ENCODE assay signal across 25 mouse cellular contexts in the genomic region with DNA sequence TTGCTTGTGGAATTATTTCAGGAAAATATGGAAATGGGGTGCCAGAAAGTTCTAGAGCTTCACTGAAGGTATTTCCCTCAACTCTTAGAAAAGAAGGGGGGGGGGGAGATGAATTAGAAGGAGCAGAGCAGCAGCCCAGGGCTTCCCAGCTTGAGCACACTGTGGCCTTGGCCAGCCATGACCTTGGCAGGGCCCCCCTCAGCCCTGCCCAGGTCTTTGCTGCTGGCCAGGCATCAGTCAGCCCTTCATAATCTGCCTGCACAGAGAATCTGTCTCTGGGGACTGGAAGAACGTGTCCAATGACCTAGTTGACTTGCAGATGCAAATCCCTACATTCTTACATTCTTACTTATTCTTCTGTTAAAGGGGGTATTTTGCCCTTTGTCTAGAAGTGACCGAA. TPM values are rescaled to one million over a fixed set of nuclear protein-coding genes. Genes with fewer than 3 reads are reported as not detected.
DNase-seq lines count a peak whose midpoint lies in the region; TF ChIP-seq lines count a peak whose summit lies in the region.
"Had no signal": no experiment of that assay in that cellular context is flagged by ENCODE, and none has a peak within 500 bp of the region (broad histone marks: within the 10 kb centered on the region; RNA-seq: fewer than 3 reads in every experiment).

No protein-coding gene starts in this region.

- no peak for TF ChIP-seq POLR2A in testis, adult 2 months (IDR thresholded peaks at IDR 0.05; ENCODE audit: control insufficient read depth, low read depth, low read length)

- peak overlapping the region; percentile 70 for H3K27ac ChIP-seq in heart, embryonic 10.5 days
- H3K27ac ChIP-seq in testis, adult 2 months (ENCODE audit: control insufficient read depth, insufficient read depth, low read depth, low read length): peak overlapping the region; percentile 69
- H3K27ac ChIP-seq: embryonic facial prominence, embryonic 12.5 days; heart, embryonic 15.5 days; left cerebral cortex, adult 2 months; limb, embryonic 13.5 days; liver, embryonic 13.5 days; macrophage; stomach, postnatal 0 days had no signal

- no peaks in the 10 kb centered on the region for H3K9me3 ChIP-seq in heart, embryonic 10.5 days
- H3K9me3 ChIP-seq: embryonic facial prominence, embryonic 12.5 days; heart, embryonic 15.5 days; limb, embryonic 13.5 days; liver, embryonic 13.5 days had no signal

- 53% methylated on average over 2 of the region's 2 CpGs for WGBS in heart, embryonic 10.5 days

- no peaks in the 10 kb centered on the region for H3K27me3 ChIP-seq in heart, embryonic 10.5 days (ENCODE audit: insufficient read depth, poor library complexity, severe bottlenecking)
- H3K27me3 ChIP-seq in testis, adult 2 months (ENCODE audit: control insufficient read depth, insufficient read depth, low read length): no peaks in the 10 kb centered on the region
- H3K27me3 ChIP-seq: embryonic facial prominence, embryonic 12.5 days; heart, embryonic 15.5 days; limb, embryonic 13.5 days; liver, embryonic 13.5 days had no signal

- H3K4me3 ChIP-seq in heart, embryonic 10.5 days: no peak overlapping the region
- no peak overlapping the region for H3K4me3 ChIP-seq in testis, adult 2 months (ENCODE audit: control insufficient read depth, low read depth, low read length)
- H3K4me3 ChIP-seq: embryonic facial prominence, embryonic 12.5 days; heart, embryonic 15.5 days; layer of hippocampus, adult 2 months; left cerebral cortex, adult 2 months; limb, embryonic 13.5 days; liver, embryonic 13.5 days had no signal

- TF ChIP-seq CTCF in testis, adult 2 months (IDR thresholded peaks at IDR 0.05; ENCODE audit: control insufficient read depth, insufficient read depth, insufficient replicate concordance, low read depth, low read length): no peak

- H3K36me3 ChIP-seq in heart, embryonic 10.5 days: no peaks in the 10 kb centered on the region
- no peaks in the 10 kb centered on the region for H3K36me3 ChIP-seq in testis, adult 2 months (ENCODE audit: control insufficient read depth, insufficient read depth, low read length)
- H3K36me3 ChIP-seq: heart, embryonic 15.5 days; liver, embryonic 13.5 days had no signal

- H3K4me1 ChIP-seq in heart, embryonic 10.5 days: peaks cover 47% of the 10 kb centered on the region
- H3K4me1 ChIP-seq in testis, adult 2 months (ENCODE audit: control insufficient read depth, insufficient read depth, low read length): no peaks in the 10 kb centered on the region; the same call in 1 of the 2 replicates
- H3K4me1 ChIP-seq: embryonic facial prominence, embryonic 12.5 days; limb, embryonic 13.5 days had no signal

- DNase-seq in adrenal gland, postnatal 36 days: peak; percentile 33 to 68
- no peak for DNase-seq in adrenal gland, postnatal 10 days
- DNase-seq in heart, embryonic 10.5 days (ENCODE audit: low spot score): no peak
- no peak for DNase-seq in heart, adult 8-10 months (ENCODE audit: low spot score)
- DNase-seq in testis, postnatal 14 days (ENCODE audit: low spot score): no peak
- no peak for DNase-seq in spleen, postnatal 14 days (ENCODE audit: low spot score in 2 of 2)
- DNase-seq: cerebellum, adult 11-12 months; cerebellum, adult 9-11 months; embryo, embryonic 11 days; kidney, adult 18-20 months; kidney, postnatal 36 days; liver, embryonic 13.5 days; lung, adult 2 months; lung, postnatal 10 days; right cerebral cortex, postnatal 25 days; spleen, adult 18-20 months; thymus, postnatal 4 days had no signal

RNA-seq across cellular contexts. Expression of a gene that starts 34.1 kb away (rescaled TPM):
- 100 to 1,000 TPM; 189 to 206 TPM for total RNA-seq in adrenal gland, postnatal 36 days (2021)
- total RNA-seq in adrenal gland, postnatal 10 days (2021): 100 to 1,000 TPM; 174 to 190 TPM
- 243 and 263 TPM in 2 replicates for polyA plus RNA-seq in heart, embryonic 10.5 days (2016; fragmentation: Nextera tagmentation; extraction: Ambion mirVana)
- total RNA-seq in heart, adult 8-10 months (2022): 100 to 1,000 TPM; 106 to 126 (median 118) TPM
- 14.4 and 19.1 TPM in 2 replicates for polyA plus RNA-seq in testis, adult 2 months (2012; rRNA removed)

Comparison
In these comparisons a context has a peak if more than half of its experiments do, and no peak if none do; other contexts are left out.
1. DNase-seq: peak in adrenal gland, postnatal 36 days (2 of 2); none in adrenal gland, postnatal 10 days (single experiment), heart, embryonic 10.5 days (single experiment), heart, adult 8-10 months (single experiment), testis, postnatal 14 days (single experiment) and spleen, postnatal 14 days (0 of 2).